Mouse (Mus musculus) forebrain, embryonic 11.5 days (tissue): ENCODE results near the gene Rbfox2. TPM values are rescaled to one million over a fixed set of nuclear protein-coding genes. Genes with fewer than 3 reads are reported as not detected.

Source experiments
- ATAC-seq: fragments of 200-750 bp; cut with Nextera tagmentation; replicated peaks from 2 replicates; pipeline ENCODE4 v1.8.0; 2017; ENCODE audit warnings: moderate TSS enrichment; ENCODE audit not compliant: low FRiP score
- DNase-seq: peaks from one replicate; pipeline ENCODE4 v3.0.0-alpha.2; 2017; ENCODE audit warnings: low spot score
- H3K27ac ChIP-seq: fragments of 300-500 bp; sonication (generic); 2 replicates; pipeline ENCODE4 v1.5.1; 2014; ENCODE audit warnings: low read depth, low read length
- H3K27me3 ChIP-seq: fragments of 300-500 bp; sonication (generic); 2 replicates; pipeline ENCODE4 v1.6.1; 2014; ENCODE audit warnings: mild to moderate bottlenecking, low read length, mixed read lengths; ENCODE audit not compliant: control insufficient read depth, insufficient read depth
- H3K36me3 ChIP-seq: fragments of 300-500 bp; sonication (generic); 2 replicates; pipeline ENCODE4 v1.6.1; 2014; ENCODE audit warnings: mild to moderate bottlenecking, low read length, moderate library complexity, mixed read lengths; ENCODE audit not compliant: control insufficient read depth, insufficient read depth
- H3K4me1 ChIP-seq: fragments of 300-500 bp; sonication (generic); replicated peaks from 2 replicates; pipeline ENCODE4 v1.6.1; 2014; ENCODE audit warnings: low read length, mixed read lengths; ENCODE audit not compliant: control insufficient read depth, insufficient read depth
- H3K4me2 ChIP-seq: fragments of 300-500 bp; sonication (generic); 2 replicates; pipeline ENCODE4 v1.6.1; 2014; ENCODE audit warnings: low read depth, mild to moderate bottlenecking, low read length, moderate library complexity, mixed read lengths; ENCODE audit not compliant: severe bottlenecking
- H3K4me3 ChIP-seq: fragments of 300-500 bp; sonication (generic); 2 replicates; pipeline ENCODE4 v1.5.1; 2014; ENCODE audit warnings: low read depth, low read length
- H3K9ac ChIP-seq: fragments of 300-500 bp; sonication (generic); 2 replicates; pipeline ENCODE4 v1.6.1; 2014; ENCODE audit warnings: low read length
- H3K9me3 ChIP-seq: fragments of 300-500 bp; sonication (generic); 2 replicates; pipeline ENCODE4 v1.6.1; 2016; ENCODE audit warnings: low read length, mixed read lengths; ENCODE audit not compliant: control insufficient read depth
- WGBS: fragments of 180-500 bp; shearing (Covaris S2); extraction: QIAGEN DNeasy Blood & Tissue Kit; methylation state at CpG from one replicate; pipeline ENCODE4 v1.1.7; 2014; 5-methylcytosine and 5-hydroxymethylcytosine counted together
- polyA plus RNA-seq: library from polyadenylated mRNA; unstranded; fragments of >200 nt; fragmentation: Nextera tagmentation; extraction: Ambion mirVana; gene quantifications from 2 replicates; pipeline ENCODE4 v1.2.1, GENCODE M21; 2014

Gene Rbfox2
- polyA plus RNA-seq, 1 experiment from 2014 or later, result 68.2 TPM

- Histone ChIP-seq H3K4me2 (0 out of 2 replicates have a peak overlapping the region, but pooled peaks have one; percentile 1), H3K27ac (no peak overlapping the region)
- WGBS, result 31% methylated on average over 8 of the region's 8 CpGs
Measured at GRCm38 (mm10) chr15:77214410-77215107, 92.2 kb downstream of the Rbfox2 start.

GRCm38 (mm10) chr15:77213829-77214228 is 93.0 kb downstream of the Rbfox2 start:
- 58% methylated on average over 5 of the region's 5 CpGs for WGBS
- no peak for DNase-seq

More at GRCm38 (mm10) chr15:77214410-77215107, 92.2 kb downstream of the Rbfox2 start:
- H3K9ac ChIP-seq, result no peak overlapping the region
- peaks cover 12% of the 10 kb centered on the region; the same call in 1 of the 2 replicates for H3K4me1 ChIP-seq
- DNase-seq (peak; percentile 66), ATAC-seq (peak; percentile 76)
- H3K27me3 ChIP-seq, result no peaks in the 10 kb centered on the region
- H3K36me3 ChIP-seq, result no peaks in the 10 kb centered on the region
- no peaks in the 10 kb centered on the region for H3K9me3 ChIP-seq
- H3K4me3 ChIP-seq, result no peak overlapping the region

GRCm38 (mm10) chr15:77212818-77213217 is 94.0 kb downstream of the Rbfox2 start:
- ATAC-seq (no peak), DNase-seq (no peak)
- Histone ChIP-seq H3K27ac (no peak overlapping the region), H3K9ac (no peak overlapping the region), H3K4me3 (no peak overlapping the region), H3K36me3 (no peaks in the 10 kb centered on the region), H3K9me3 (no peaks in the 10 kb centered on the region), H3K27me3 (no peaks in the 10 kb centered on the region), H3K4me1 (peaks cover 12% of the 10 kb centered on the region; the same call in 1 of the 2 replicates), H3K4me2 (no peak overlapping the region)
- 65% methylated on average over 7 of the region's 7 CpGs for WGBS

More at GRCm38 (mm10) chr15:77213829-77214228, 93.0 kb downstream of the Rbfox2 start:
- Histone ChIP-seq H3K4me3 (no peak overlapping the region), H3K27me3 (no peaks in the 10 kb centered on the region), H3K9ac (no peak overlapping the region), H3K36me3 (no peaks in the 10 kb centered on the region), H3K4me1 (peaks cover 12% of the 10 kb centered on the region; the same call in 1 of the 2 replicates), H3K9me3 (no peaks in the 10 kb centered on the region), H3K27ac (no peak overlapping the region), H3K4me2 (no peak overlapping the region)
- ATAC-seq, result no peak

GRCm38 (mm10) chr15:77212217-77212757 is 94.5 kb downstream of the Rbfox2 start:
- Histone ChIP-seq H3K4me3 (no peak overlapping the region), H3K4me1 (peaks cover 12% of the 10 kb centered on the region; the same call in 1 of the 2 replicates), H3K4me2 (no peak overlapping the region), H3K9ac (no peak overlapping the region), H3K27ac (no peak overlapping the region), H3K27me3 (no peaks in the 10 kb centered on the region), H3K36me3 (no peaks in the 10 kb centered on the region), H3K9me3 (no peaks in the 10 kb centered on the region)
- no peak for ATAC-seq
- no peak for DNase-seq
- WGBS, result 85% methylated on average over 4 of the region's 4 CpGs

- Histone ChIP-seq H3K36me3 (no peaks in the 10 kb centered on the region), H3K27ac (no peak overlapping the region), H3K27me3 (no peaks in the 10 kb centered on the region), H3K4me3 (no peak overlapping the region), H3K9ac (no peak overlapping the region), H3K9me3 (no peaks in the 10 kb centered on the region), H3K4me2 (no peak overlapping the region), H3K4me1 (0 out of 2 replicates have a peak, but pooled peaks cover 5% of the 10 kb centered on the region)
- WGBS, result 70% methylated on average over 5 of the region's 5 CpGs
- DNase-seq (no peak), ATAC-seq (no peak)
Measured at GRCm38 (mm10) chr15:77206996-77207395, 99.8 kb downstream of the Rbfox2 start.

GRCm38 (mm10) chr15:77204951-77205350 is 101.9 kb downstream of the Rbfox2 start:
- Histone ChIP-seq H3K4me3 (no peak overlapping the region), H3K9ac (no peak overlapping the region), H3K4me1 (0 out of 2 replicates have a peak, but pooled peaks cover 5% of the 10 kb centered on the region), H3K9me3 (no peaks in the 10 kb centered on the region), H3K4me2 (no peak overlapping the region), H3K27ac (no peak overlapping the region), H3K36me3 (no peaks in the 10 kb centered on the region), H3K27me3 (no peaks in the 10 kb centered on the region)
- ATAC-seq, result no peak
- no peak for DNase-seq
- WGBS, result 67% methylated on average over 7 of the region's 7 CpGs

GRCm38 (mm10) chr15:77203255-77203981 is 103.4 kb downstream of the Rbfox2 start:
- WGBS, result 79% methylated on average over 14 of the region's 14 CpGs
- Histone ChIP-seq H3K4me2 (no peak overlapping the region), H3K27ac (no peak overlapping the region; the same call in 1 of the 2 replicates), H3K27me3 (no peaks in the 10 kb centered on the region), H3K9me3 (no peaks in the 10 kb centered on the region), H3K36me3 (no peaks in the 10 kb centered on the region), H3K4me1 (0 out of 2 replicates have a peak, but pooled peaks cover 5% of the 10 kb centered on the region), H3K4me3 (no peak overlapping the region), H3K9ac (peak overlapping the region; percentile 6; the same call in 1 of the 2 replicates)
- DNase-seq (no peak), ATAC-seq (no peak)

- Histone ChIP-seq H3K9me3 (no peaks in the 10 kb centered on the region), H3K27me3 (no peaks in the 10 kb centered on the region), H3K9ac (no peak overlapping the region), H3K4me3 (no peak overlapping the region), H3K4me1 (0 out of 2 replicates have a peak, but pooled peaks cover 5% of the 10 kb centered on the region), H3K27ac (no peak overlapping the region; the same call in 1 of the 2 replicates), H3K36me3 (no peaks in the 10 kb centered on the region), H3K4me2 (no peak overlapping the region)
- DNase-seq, result no peak
- no peak for ATAC-seq
- 88% methylated on average over 3 of the region's 3 CpGs for WGBS
Measured at GRCm38 (mm10) chr15:77202881-77203254, 103.9 kb downstream of the Rbfox2 start.
